Mouse (Mus musculus) heart, adult 9 months (tissue): Measurements from ENCODE around the gene Cop1.

Experiments
- DNase-seq, 2 experiments: peaks; one replicate each; pipeline ENCODE4 v3.0.0; 2022; ENCODE audit warnings: low spot score in 2 of 2

The Cop1 gene

DNA sequence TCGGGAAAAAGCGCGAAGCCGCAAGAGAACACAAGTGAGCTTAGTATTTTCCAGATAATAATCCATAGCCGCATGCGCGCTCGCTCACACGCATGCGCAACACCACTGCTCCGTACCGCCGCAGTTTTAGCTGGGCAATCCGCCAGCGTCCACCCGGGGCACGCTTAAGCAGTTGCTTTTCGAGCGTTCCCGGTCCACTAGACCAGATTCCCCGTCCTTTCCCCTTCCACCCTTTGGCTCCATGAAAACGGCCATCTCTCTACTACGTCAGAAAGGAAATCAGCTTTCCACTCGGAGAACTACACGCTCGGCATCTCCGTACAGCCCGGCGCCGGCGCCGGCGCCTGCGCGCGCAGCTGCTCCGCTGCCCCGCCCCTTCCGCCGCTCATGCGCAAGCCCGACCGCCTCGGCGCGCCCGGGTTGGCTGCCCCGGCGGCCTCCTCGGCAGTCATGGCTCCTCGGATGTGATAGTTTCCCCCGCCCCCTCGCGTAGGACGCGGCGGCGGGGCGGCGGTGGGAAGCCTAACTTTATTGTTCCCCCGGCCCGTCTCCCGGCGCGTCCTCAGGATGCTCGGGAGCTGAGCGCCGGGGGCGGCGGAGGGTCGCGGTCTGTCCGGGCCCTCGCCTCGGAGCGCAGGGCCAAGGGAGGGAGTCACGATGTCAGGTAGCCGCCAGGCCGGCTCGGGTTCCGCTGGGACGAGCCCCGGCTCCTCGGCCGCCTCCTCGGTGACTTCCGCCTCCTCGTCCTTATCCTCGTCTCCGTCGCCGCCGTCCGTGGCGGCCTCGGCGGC, at the start of gene Cop1:
TSS of gene Cop1 (plus strand) at position 540 of the 791 bp plus-strand sequence.
- DNase-seq = peak; percentile 91 to 93

DNA sequence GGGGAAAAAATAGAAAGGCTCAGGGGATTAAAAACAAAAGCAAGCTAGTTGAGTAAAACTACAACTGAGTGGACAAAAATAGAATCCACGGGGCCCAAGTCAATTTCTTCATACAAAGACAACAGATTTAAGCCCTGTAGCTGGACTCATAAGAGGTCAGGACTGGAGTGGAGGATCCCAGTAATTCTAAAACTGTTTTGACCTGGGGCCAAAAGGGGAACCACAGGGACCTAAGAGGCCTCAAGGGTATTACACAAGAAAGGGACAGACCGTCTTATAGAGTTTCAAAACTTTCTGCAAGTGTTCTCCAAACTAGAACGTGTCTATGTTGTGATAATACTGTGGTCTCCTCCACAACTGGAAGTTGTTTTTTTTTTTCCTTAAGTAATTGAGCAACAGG, 45.4 kb upstream of the Cop1 start:
- DNase-seq = peak; percentile 59 to 76

DNA sequence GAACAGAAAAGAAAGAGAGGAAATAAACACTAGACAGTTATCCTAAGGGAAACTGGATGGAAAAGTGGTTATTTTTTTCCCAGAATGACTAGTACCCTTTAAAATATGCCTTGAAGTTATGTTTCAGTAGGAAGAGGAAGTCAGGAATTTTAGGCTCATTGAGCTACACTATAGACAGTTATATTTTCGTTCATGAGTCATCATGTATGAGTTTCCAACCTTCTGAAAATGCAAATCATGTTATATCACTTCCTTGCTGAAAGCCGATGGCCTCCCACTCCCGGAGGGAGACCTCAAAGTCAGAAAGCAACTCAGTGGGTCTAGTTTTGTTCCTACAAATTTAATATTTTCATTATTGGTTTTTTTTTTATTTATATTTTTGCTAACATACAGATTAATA, 33.5 kb upstream of the Cop1 start:
- no peak for DNase-seq

DNA sequence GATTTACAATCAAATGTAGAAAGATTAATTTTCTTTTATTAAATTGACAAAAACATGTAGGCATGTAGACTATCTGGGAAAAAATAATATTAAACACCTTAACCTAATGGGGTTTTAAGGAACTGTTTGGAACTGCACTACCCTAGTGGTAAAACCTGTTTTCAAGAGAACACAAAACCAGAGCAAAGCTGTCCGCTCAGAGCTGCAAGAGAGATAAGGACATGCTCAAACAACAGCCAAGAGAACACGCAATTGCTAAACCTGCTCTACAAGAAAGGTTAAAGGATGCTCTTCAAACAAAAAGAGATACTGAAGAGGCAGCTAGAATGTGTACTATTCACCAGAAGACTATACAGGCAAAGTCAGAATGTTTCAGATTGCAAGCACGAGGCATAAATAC, 32.5 kb upstream of the Cop1 start:
- DNase-seq = no peak

DNA sequence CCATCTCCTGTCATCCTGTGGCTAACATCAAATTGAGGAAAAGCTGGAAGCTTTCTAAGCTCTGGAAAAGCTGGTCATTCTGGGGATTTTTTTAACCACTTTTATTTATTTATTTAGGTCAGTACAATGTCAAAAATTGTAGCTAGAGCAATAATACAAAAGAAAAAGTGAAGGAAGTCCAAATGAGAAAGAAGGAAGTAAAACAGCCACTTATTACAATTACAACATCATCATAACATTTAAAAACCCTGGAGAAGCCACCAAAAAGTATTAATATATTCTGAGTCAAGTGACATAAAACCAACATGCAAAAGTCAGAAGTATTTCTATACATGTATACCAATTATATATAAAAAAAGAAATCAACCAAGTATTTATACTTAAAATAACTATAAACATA, 30.9 kb upstream of the Cop1 start:
- no peak for DNase-seq

DNA sequence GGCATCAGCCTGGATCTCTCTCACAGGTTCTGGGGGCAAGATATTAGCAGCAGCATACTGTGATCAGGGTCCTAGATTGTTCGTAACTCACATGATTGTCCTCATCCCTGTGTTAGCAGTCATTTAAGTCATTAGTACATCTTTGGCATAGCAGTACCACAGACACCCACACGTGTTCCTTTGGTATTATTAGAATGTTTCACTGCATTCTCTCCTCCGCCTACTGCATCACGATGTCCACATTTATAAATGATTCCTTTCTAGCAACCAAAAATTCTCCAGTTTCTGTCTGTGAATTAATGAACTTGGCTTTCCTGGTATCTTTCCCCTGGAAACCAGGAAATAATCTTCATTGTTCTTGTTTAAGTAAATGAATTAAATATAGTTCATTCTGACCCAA, 20.4 kb upstream of the Cop1 start:
- DNase-seq = no peak

DNA sequence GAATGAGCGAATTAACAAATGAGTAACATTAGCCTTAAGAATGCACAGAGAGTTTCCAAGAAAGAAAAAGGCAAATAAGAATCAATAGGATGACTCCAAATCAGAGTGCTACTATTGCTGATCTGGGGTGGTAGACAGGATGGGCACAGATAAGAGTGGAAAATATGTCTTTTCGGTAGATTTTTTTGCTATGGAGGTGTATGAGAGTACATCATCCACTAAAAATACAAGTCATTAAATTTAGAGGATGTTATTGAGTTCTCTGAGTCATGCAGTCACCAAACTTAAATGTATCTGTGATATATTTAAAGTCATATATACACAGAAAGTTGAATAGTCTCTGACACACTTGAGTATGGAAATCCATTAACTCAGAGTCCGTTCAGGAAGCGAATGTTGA, 14.7 kb upstream of the Cop1 start:
- DNase-seq = no peak

DNA sequence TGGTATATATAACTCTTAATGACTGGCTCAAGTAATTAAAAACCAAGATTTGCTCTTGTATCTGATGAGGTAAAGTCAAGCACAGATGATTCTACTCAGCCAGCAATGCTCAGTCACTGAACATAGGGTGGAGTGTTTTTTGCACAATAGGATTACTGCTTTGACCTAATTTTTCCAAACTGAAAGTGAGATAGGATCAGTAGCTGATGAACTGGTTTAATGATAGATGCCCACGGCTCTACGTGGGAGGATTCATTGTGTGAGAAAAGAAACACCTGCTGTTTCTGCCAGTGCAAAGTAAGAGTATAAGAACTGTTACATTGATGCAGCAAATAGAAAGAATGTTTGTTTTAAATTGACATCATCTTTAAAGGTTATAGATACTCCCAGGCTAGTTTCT, 10.1 kb upstream of the Cop1 start:
- DNase-seq = no peak

DNA sequence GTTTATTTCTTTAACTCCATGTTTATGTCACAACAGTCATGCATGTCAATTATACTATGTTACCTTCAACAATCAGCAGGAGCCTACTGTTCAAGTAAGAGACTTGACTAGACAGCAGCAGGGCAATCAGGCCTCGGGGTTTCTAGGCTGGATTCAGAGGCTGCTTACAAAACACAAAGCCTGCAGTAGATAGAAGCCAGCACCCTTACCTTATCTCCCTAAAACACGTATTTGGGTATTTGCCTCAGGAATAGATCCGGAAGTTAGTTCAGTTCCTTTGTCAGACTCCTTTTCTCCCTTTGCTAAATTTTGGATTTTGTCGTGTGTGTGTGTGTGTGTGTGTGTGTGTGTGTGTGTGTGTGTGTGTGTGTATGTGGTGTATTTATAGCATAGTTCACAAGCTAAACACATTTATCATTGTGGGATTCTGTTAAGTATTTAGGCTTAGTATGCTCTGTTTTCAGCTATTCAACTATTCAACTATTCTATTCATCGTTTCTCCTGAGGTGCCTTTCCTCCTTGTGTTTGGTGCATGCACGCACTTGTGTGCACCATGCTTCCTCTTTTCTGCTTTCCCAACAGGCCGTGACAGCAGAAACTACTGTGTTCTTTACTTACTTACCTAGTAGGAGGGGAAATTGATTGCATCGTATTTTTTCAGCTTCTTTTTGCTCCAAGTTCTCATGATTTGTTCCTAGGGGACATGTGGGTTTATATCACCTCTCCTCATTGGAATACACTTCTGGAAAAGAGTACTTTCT, 6.9 kb upstream of the Cop1 start:
- no peak for DNase-seq

DNA sequence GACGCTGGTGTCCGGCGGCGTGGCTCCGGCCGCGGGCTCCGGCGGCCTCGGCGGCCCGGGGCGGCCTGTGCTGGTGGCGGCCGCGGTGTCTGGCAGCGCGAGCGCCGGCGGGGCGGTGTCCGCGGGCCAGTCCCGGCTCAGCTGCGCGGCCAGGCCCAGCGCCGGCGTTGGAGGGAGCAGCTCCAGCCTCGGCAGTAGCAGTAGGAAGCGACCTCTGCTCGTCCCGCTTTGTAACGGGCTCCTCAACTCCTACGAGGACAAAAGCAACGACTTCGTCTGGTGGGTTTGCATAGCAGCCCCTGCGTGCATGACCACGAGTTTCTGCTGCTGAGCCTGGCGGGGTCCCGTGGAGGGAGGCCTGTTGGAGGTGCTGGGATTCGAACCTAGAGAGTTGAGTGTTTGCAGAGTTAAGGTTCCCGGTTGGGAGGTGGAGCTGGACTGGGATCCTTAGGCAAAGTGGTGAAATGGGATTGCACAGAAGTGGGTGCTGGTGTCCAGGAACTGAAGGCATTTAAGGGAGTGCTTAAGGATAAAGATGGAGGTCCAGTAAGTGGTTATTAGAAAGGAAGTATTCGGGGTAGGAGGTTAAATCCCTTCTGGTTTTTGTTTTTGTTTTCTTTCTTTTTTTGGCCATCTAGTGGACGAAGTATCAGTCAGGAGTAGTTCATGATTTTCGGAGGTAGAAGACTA, 597 bp downstream of the Cop1 start:
- peak; percentile 13 to 15 for DNase-seq

DNA sequence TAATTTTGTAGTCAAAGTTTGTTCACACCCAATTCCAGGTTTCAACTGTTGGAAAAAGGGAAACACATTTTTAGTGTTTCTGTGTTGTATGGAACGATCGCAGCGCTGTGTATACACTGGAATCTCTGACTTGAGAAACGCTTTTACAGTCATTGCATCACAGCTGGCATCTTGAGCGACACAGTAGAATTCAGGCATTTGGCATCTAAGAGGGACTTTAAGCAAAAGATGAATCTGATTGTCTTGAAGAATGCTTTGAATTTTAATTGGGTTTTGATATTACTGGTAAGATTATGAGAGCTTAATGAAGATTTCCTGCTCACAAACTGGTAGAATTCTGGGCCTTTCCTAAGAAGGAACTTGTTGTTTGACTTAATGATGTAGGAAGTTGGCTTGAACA, 1.3 kb downstream of the Cop1 start:
- no peak for DNase-seq

DNA sequence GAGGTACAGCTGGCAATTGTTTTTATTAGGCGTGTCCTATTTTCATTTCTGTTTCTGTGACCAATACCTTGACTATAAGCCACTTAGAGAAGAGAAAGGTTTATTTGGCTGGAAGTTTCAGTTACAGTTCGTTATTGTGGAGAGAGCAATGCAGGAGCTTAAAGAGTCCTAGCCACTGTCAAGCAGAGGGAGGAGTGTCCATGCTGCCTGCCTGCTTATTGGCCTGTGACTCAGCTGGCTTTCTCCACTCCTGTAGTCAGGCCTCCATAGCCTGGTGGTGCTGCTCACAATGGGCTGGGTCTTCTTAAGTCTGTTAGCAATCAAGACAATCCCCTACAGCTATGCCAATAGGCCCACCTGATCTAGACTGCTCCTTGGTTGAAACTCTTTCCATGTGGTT, 2.4 kb downstream of the Cop1 start:
- no peak for DNase-seq

DNA sequence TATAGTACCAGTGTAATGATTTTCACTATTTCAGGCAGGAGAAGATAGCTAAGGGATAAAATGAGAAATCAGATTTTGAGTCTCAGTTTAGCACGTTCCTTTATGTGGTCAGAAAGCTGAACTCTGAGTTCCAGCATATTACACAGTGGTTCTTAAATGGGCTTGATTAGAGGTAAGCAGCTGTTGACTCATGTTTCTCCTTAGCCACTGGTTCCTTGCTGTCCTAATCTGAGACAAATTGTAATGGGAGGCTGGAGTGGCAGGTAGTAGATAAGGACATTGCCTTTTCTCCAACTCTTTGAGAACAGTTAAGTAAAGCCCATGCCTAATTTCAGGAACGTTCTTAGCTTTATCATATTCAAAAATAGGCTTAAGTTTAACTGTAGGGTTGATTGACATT, 3.6 kb downstream of the Cop1 start:
- DNase-seq = no peak

DNA sequence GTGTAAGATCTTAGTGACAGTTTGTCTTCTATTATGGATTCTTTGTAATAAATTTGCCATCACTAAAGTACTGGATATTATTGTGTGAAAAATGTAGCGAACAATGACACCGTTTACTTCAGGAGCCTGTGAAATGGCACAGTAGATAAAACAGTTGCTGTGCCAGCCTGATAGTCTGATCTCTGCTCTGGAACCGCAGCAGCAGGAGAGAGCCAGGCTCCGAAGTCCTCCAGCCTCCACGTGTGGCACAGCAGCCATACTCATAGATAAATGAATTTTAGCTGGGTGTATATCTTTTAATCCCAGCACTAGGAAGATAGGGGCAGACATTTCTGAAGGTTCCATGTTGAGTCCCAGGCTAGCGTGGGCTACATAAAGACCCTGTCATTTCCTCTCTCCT, 6.0 kb downstream of the Cop1 start:
- DNase-seq = no peak

DNA sequence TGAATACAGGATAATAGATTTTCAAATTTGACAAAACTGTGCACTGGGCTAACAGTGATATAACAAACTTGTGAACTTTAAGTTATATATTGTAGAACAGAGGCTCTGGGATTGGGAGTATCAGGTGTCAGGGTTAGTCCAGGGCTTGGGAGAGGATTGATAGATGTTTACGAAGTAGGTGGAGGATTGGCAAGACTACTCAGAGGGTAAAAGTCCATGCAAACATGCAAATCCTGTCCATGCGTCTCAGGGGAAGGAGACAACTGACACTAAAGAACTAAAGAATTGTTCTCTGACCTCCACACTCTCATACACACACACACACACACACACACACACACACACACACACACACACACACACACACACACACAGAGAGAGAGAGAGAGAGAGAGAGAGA, 18.2 kb downstream of the Cop1 start:
- no peak for DNase-seq

DNA sequence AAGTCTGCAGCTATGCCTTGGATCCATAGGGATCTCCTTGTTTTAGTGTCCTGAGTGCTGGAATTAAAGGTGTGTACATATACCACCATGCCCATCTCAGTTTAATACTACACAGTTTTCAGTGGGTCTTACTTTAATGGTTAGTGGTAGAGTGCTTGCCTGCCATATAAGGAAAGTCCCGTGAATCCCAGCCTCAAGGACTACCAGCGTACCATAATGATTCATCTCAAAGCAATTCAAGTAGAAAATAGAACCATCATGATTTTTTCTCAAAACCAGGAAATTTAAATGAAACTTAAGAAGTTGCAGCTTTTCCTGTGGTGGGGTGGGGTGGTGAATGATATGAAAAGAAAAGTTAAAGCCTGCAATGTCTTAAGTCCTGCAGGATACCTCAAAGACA, 21.0 kb downstream of the Cop1 start:
- DNase-seq = no peak

DNA sequence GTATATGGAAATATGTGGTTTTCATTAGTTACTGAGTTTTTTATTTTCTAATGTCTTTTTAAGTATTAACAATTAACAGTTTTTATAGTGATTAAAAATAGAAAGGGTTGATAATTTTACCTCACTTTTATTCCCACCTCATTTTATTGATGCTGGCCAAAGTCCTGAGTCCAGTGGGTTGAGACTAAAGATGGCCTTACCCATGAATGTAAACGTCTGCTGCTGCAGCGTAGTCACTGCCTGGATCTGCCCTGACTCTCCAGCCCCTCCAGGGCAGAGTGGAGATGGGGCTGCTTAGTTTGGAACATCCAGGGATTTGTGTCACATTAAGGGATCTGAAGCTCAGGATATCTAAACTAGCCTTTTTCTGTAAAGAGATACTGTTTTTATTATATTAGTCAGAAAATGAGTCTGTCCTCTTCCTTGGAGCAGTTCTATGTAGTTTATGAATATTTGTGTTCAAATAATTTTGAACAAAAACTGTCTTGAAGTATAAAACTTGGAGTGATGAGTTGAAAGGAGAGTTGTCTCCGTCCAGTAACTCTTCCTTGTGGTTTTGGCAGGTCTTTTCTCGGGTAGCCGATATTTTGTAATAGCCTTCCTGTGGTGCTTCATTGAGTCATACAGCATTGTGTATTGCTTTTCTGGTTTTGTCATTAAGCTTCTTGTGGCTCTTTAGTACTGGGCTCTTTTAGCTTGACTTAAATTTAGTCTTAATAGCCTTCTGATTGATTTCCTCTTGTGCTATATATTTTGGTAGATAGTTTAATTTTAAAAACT, 23.0 kb downstream of the Cop1 start:
- DNase-seq = no peak

DNA sequence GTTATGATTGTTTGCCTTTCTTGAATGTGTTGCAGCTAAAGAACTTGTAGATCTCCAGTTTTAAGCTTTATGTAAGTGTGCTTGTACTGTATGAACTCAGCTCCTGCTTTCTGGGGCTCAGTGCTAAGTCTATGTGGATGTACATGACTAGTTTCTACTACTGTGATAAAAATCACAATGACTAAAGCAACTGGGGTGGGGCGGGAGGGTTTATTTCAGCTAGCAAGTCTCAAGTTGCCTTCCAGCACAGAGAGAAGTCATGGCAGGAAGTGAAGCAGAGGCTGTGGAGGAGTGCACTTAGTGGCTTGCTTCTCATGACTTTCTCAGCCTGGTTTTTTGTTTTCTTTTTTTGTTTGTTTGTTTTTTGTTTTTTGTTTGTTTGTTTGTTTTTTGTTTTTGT, 24.4 kb downstream of the Cop1 start:
- DNase-seq = no peak

DNA sequence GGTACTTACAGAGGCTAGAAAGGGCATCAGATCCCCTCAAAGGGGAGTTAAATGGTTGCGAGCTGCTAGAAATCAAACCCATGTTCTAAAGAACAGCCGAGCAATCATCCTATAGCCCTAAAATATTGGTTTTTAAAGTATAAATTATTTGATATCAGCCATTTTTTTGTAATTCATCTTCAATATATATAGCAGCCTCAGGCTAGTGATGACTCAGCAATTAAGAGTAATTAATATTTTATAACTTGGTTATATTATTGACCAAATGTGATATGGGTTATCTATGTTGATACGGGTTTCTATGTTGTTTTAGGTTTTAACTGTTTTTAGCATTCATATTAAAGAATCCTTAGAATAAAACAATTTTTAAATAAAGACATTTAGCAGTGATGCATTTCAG, 31.7 kb downstream of the Cop1 start:
- DNase-seq = no peak

DNA sequence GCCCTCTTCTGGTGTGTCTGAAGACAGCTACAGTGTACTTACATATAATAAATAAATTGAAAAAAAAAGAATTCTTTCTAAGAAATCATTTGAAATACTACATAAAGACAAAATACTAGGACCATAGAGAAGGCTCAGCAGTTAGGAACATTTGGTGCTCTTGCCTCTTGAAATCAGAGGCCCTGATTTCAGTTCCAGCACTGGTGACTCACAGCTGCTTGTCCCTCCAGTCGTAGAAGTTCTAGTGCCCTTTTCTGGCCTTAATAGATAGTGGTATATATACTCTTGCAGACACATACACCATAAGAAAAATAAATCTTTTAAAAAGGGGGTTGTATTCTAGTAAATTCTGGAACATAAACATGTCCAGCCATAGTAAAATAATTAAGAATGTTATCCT, 48.0 kb downstream of the Cop1 start:
- DNase-seq = no peak

DNA sequence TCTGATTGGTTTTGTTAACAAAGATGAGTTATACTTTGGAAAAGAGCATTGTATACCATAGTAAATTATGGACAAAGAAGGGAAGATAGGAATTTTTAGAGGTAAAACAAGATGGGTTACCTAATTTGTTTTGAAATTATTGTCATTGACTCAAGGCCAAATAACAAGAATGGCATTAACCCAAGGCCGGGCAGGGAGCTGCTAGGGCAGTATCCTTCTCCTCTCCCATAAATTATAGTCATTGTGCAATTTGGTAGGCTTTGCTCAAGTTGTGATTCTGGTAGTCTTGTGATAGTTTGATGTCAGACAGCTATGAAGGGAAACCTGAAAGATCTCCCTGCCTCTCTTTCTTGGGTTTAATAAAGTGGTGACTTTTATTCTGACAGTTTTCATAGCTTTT, 49.7 kb downstream of the Cop1 start:
- no peak for DNase-seq

DNA sequence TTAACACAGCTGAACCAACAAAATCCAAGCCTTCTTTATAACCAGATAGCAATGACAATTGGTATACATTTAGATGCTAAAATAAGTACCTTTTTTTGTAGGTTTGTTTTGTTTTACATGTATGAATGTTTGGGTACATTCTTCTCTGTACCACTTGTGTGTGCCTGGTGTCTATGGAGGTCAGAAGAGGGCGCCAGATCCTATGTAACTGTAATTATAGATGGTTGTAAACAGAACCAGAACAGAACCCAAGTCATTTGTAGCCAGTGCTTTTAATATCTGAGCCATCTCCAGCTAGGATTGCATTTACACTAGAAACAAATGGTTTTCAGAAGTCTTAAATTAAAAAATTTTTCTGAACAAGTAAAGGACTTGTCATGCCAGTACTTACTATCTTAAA, 54.7 kb downstream of the Cop1 start:
- DNase-seq = no peak
